Mouse (Mus musculus): ENCODE measurements around the gene Sec14l3. TPM values are rescaled to one million over a fixed set of nuclear protein-coding genes. Genes with fewer than 3 reads are reported as not detected.

Gene Sec14l3
- polyA plus RNA-seq, 1 experiment: not detected

GRCm38 (mm10) chr11:4036365-4037084 lies 28.1 kb upstream of the Sec14l3 start:
- TF ChIP-seq POLR2A (IDR thresholded peaks at IDR 0.05; ENCODE audit: low read depth, low read length) (no peak), CTCF (IDR thresholded peaks at IDR 0.05; ENCODE audit: extremely low read depth, insufficient read depth, insufficient read length, insufficient replicate concordance) (no peak)
- Histone ChIP-seq H3K27ac (ENCODE audit: insufficient read depth, low read length) (no peak overlapping the region), H3K27me3 (ENCODE audit: control insufficient read depth, insufficient read depth, low read length) (no peaks in the 10 kb centered on the region), H3K36me3 (ENCODE audit: control insufficient read depth, insufficient read depth, low read length) (no peaks in the 10 kb centered on the region), H3K4me3 (ENCODE audit: extremely low read depth, insufficient read depth, insufficient read length) (no peak overlapping the region), H3K4me1 (ENCODE audit: control insufficient read depth, insufficient read depth, insufficient read length) (no peaks in the 10 kb centered on the region)
- WGBS: 72% methylated on average over 9 of the region's 9 CpGs
- DNase-seq (ENCODE audit: low read depth in 1 of 2, low spot score in 2 of 2): no peak

- no peak overlapping the region for H3K27ac ChIP-seq (ENCODE audit: insufficient read depth, low read length)
- no peak overlapping the region for H3K4me3 ChIP-seq (ENCODE audit: extremely low read depth, insufficient read depth, insufficient read length)
- no peak for DNase-seq (ENCODE audit: low read depth in 1 of 2, low spot score in 2 of 2)
- H3K4me1 ChIP-seq (ENCODE audit: control insufficient read depth, insufficient read depth, insufficient read length): no peaks in the 10 kb centered on the region
- no peak for TF ChIP-seq POLR2A (IDR thresholded peaks at IDR 0.05; ENCODE audit: low read depth, low read length)
- TF ChIP-seq CTCF (IDR thresholded peaks at IDR 0.05; ENCODE audit: extremely low read depth, insufficient read depth, insufficient read length, insufficient replicate concordance): no peak
- WGBS: 91% methylated on average over 4 of the region's 4 CpGs
- H3K36me3 ChIP-seq (ENCODE audit: control insufficient read depth, insufficient read depth, low read length): no peaks in the 10 kb centered on the region
- H3K27me3 ChIP-seq (ENCODE audit: control insufficient read depth, insufficient read depth, low read length): no peaks in the 10 kb centered on the region
These were observed 24.7 kb upstream of the Sec14l3 start for GRCm38 (mm10) chr11:4039951-4040350.

- no peaks in the 10 kb centered on the region for H3K4me1 ChIP-seq (ENCODE audit: control insufficient read depth, insufficient read depth, insufficient read length)
- H3K4me3 ChIP-seq (ENCODE audit: extremely low read depth, insufficient read depth, insufficient read length): no peak overlapping the region
- no peaks in the 10 kb centered on the region for H3K27me3 ChIP-seq (ENCODE audit: control insufficient read depth, insufficient read depth, low read length)
- H3K27ac ChIP-seq (ENCODE audit: insufficient read depth, low read length): no peak overlapping the region
- no peak for DNase-seq (ENCODE audit: low read depth in 1 of 2, low spot score in 2 of 2)
- WGBS: 87% methylated on average over 6 of the region's 6 CpGs
- no peaks in the 10 kb centered on the region for H3K36me3 ChIP-seq (ENCODE audit: control insufficient read depth, insufficient read depth, low read length)
- no peak for TF ChIP-seq CTCF (IDR thresholded peaks at IDR 0.05; ENCODE audit: extremely low read depth, insufficient read depth, insufficient read length, insufficient replicate concordance)
- TF ChIP-seq POLR2A (IDR thresholded peaks at IDR 0.05; ENCODE audit: low read depth, low read length): no peak
These were observed 23.5 kb upstream of the Sec14l3 start for GRCm38 (mm10) chr11:4041123-4041625.

- DNase-seq (ENCODE audit: low read depth in 1 of 2, low spot score in 2 of 2): no peak
- no peaks in the 10 kb centered on the region for H3K27me3 ChIP-seq (ENCODE audit: control insufficient read depth, insufficient read depth, low read length)
- no peak overlapping the region for H3K4me3 ChIP-seq (ENCODE audit: extremely low read depth, insufficient read depth, insufficient read length)
- H3K4me1 ChIP-seq (ENCODE audit: control insufficient read depth, insufficient read depth, insufficient read length): no peaks in the 10 kb centered on the region
- no peaks in the 10 kb centered on the region for H3K36me3 ChIP-seq (ENCODE audit: control insufficient read depth, insufficient read depth, low read length)
- WGBS: 89% methylated on average over 7 of the region's 7 CpGs
- TF ChIP-seq POLR2A (IDR thresholded peaks at IDR 0.05; ENCODE audit: low read depth, low read length) (no peak), CTCF (IDR thresholded peaks at IDR 0.05; ENCODE audit: extremely low read depth, insufficient read depth, insufficient read length, insufficient replicate concordance) (no peak)
- H3K27ac ChIP-seq (ENCODE audit: insufficient read depth, low read length): no peak overlapping the region
These were observed 21.6 kb upstream of the Sec14l3 start for GRCm38 (mm10) chr11:4043081-4043480.

GRCm38 (mm10) chr11:4046526-4046925 lies 18.1 kb upstream of the Sec14l3 start:
- DNase-seq (ENCODE audit: low read depth in 1 of 2, low spot score in 2 of 2): no peak
- TF ChIP-seq POLR2A (IDR thresholded peaks at IDR 0.05; ENCODE audit: low read depth, low read length) (no peak), CTCF (IDR thresholded peaks at IDR 0.05; ENCODE audit: extremely low read depth, insufficient read depth, insufficient read length, insufficient replicate concordance) (no peak)
- Histone ChIP-seq H3K4me1 (ENCODE audit: control insufficient read depth, insufficient read depth, insufficient read length) (no peaks in the 10 kb centered on the region), H3K27ac (ENCODE audit: insufficient read depth, low read length) (no peak overlapping the region), H3K36me3 (ENCODE audit: control insufficient read depth, insufficient read depth, low read length) (no peaks in the 10 kb centered on the region), H3K27me3 (ENCODE audit: control insufficient read depth, insufficient read depth, low read length) (no peaks in the 10 kb centered on the region), H3K4me3 (ENCODE audit: extremely low read depth, insufficient read depth, insufficient read length) (no peak overlapping the region)
- 66% methylated on average over 5 of the region's 5 CpGs for WGBS

- no peak for DNase-seq (ENCODE audit: low read depth in 1 of 2, low spot score in 2 of 2)
- Histone ChIP-seq H3K4me3 (ENCODE audit: extremely low read depth, insufficient read depth, insufficient read length) (no peak overlapping the region), H3K27me3 (ENCODE audit: control insufficient read depth, insufficient read depth, low read length) (no peaks in the 10 kb centered on the region), H3K27ac (ENCODE audit: insufficient read depth, low read length) (no peak overlapping the region), H3K36me3 (ENCODE audit: control insufficient read depth, insufficient read depth, low read length) (no peaks in the 10 kb centered on the region), H3K4me1 (ENCODE audit: control insufficient read depth, insufficient read depth, insufficient read length) (no peaks in the 10 kb centered on the region)
- TF ChIP-seq POLR2A (IDR thresholded peaks at IDR 0.05; ENCODE audit: low read depth, low read length) (no peak), CTCF (IDR thresholded peaks at IDR 0.05; ENCODE audit: extremely low read depth, insufficient read depth, insufficient read length, insufficient replicate concordance) (no peak)
- 92% methylated on average over 2 of the region's 2 CpGs for WGBS
These were observed 16.9 kb upstream of the Sec14l3 start for GRCm38 (mm10) chr11:4047766-4048165.

GRCm38 (mm10) chr11:4048438-4048837 lies 16.2 kb upstream of the Sec14l3 start:
- no peak for DNase-seq (ENCODE audit: low read depth in 1 of 2, low spot score in 2 of 2)
- Histone ChIP-seq H3K27ac (ENCODE audit: insufficient read depth, low read length) (no peak overlapping the region), H3K4me3 (ENCODE audit: extremely low read depth, insufficient read depth, insufficient read length) (no peak overlapping the region), H3K36me3 (ENCODE audit: control insufficient read depth, insufficient read depth, low read length) (no peaks in the 10 kb centered on the region), H3K4me1 (ENCODE audit: control insufficient read depth, insufficient read depth, insufficient read length) (no peaks in the 10 kb centered on the region), H3K27me3 (ENCODE audit: control insufficient read depth, insufficient read depth, low read length) (no peaks in the 10 kb centered on the region)
- WGBS: 85% methylated on average over 6 of the region's 6 CpGs
- no peak for TF ChIP-seq POLR2A (IDR thresholded peaks at IDR 0.05; ENCODE audit: low read depth, low read length)
- TF ChIP-seq CTCF (IDR thresholded peaks at IDR 0.05; ENCODE audit: extremely low read depth, insufficient read depth, insufficient read length, insufficient replicate concordance): no peak

All from spleen, adult 2 months (tissue).